Mouse (Mus musculus): Measurements from ENCODE around the gene Rpl34. TPM values are rescaled to one million over a fixed set of nuclear protein-coding genes. Genes with fewer than 3 reads are reported as not detected.

Rpl34 gene
- 372 and 453 TPM in 2 replicates for total RNA-seq (2023)

GRCm38 (mm10) chr3:130730189-130730653 lies at the start of gene Rpl34:
Rpl34 (minus strand) TSS chr3:130730398.

GRCm38 (mm10) chr3:130708967-130709924 lies 21.0 kb downstream of the Rpl34 start, which contains the start of gene Ostc:
Ostc (minus strand) TSS chr3:130709444.

Other genes with a start within 250 kb of the Rpl34 start
- gene Etnppl, start 113.0 kb downstream of the Rpl34 start, total RNA-seq (2023) = not detected in 2 replicates
- gene Ostc, start 21.0 kb downstream of the Rpl34 start, total RNA-seq (2023) = 44.5 and 53.5 TPM in 2 replicates

All from neutrophil, adult 65 days (primary cell).